Mouse (Mus musculus) mature B cell (primary cell): Measurements from ENCODE around the gene Chst11.

Source experiments
- in situ Hi-C: fragments of 300-500 bp; cut with MboI; formaldehyde crosslinking; loops from 2 replicates; pipeline ENCODE4 v1.14.3; 2019

The Chst11 gene

DNA sequence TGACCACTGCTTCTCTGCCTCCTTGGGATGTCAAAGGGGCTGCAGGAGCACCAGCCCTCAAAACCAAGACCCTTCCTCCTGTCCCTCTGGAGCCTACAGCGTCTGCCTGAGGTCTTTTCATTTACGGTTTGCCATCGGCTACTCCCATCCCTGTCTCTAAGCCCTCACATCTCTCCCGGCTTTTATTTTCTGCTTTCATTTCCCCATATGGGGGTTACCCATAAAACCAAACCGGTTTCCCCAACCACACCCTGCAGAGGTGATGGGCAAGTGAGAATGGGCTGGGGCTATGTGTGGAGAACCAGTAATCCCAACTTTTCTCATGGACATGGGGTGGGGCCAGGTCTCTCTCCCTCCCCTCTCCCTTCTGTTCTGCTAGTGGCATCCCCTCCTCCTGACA lies 156.1 kb downstream of the Chst11 start:
- in situ Hi-C loops = no loop called here

DNA sequence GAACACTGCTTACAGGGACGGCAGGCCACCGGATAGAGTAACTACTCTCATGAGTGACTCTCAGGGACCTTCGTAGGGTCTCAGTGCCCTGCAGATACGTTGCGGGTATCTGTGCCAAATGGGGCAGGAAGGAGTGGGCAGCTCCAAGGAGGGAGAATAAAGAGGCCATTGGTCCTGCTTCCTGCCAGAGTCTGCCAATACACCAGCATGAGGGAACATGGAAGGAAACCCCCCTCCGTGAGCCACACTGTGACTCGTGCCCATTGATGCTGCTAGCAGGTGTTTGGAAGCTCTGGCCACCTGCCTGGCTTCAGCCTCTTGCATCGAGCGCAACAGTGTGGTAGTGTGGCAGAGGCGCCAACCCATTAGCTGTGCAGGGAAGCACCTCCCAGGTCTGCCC lies 157.8 kb downstream of the Chst11 start:
- in situ Hi-C loops = no loop called here

DNA sequence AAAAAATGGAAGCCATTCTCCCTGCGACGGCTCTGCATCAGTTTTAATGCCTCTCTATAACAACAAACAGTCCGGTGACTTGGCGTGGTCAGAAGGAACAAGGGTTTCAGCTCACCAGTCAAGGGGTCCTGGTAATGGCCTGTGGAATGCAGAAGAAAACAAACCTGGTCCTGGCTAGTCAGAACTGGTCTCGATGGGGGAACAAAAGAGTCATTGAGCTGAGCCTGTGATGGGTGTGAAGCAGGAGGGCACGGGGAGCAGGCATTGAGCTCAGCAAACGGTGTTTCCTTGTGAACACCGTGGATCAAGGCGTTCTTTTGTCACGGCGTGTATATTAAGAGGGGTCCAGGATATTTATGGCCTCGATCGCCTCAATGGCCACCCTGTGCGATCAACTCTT lies 160.5 kb downstream of the Chst11 start:
- in situ Hi-C loops = no loop called here

DNA sequence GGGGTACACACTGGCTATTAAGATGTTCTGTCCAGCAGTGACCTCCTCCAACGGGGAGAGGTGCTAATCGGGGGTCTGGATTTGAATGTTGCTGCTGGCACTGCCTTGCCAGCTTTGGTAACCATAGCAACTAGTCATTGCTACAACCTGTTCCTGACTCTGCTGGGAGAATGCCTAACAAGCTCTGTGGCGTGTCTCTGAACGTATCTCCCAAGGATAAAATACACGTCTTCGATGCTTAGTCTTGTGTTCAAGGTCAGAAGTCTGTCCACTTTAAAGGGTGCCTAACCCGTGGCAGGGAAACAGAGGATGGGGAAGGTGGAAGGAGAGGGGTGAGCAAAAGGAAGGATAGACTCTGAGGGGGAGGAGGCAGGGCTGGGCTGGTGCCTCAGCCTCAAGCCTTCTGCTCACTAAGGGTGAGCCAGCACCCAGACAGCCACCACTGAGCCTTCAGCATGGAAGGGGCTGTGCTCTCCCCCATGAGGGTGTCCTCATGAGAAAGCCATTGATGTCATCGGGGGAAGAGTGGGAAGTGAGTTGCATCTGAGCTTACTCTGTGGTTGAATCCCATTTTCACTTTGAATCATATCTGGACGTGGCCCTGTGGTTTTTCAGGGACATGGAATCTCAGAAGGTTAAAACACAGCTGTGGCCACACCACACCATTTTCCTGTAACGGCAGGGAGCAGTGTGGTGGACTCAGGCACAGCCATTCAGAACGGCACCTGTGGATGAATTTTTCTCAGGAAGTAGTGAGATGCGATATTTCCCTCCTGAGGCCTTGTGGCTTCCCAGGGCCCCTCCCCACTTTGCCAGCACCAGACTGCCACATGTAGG lies 164.3 kb downstream of the Chst11 start:
- in situ Hi-C loops = no loop called here

DNA sequence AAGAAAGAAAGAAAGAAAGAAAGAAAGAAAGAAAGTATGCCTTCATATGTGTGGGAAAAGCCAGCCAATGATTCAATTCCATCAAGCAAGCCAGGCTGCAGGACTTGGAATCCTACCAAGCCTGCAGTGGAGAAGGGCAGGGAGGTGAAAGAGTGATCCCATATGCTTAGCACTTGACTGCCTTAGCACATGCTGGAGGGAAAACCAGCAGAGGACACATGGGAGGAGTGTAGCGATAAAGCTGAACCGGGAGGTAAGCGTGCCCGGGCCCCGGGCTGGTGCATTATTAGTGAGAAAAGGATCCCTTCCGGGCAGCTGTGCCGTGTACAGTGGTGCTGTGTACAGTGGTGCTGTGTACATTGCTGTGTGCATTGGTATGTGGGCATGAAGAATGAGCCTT lies 165.3 kb downstream of the Chst11 start:
- in situ Hi-C loops = no loop called here

DNA sequence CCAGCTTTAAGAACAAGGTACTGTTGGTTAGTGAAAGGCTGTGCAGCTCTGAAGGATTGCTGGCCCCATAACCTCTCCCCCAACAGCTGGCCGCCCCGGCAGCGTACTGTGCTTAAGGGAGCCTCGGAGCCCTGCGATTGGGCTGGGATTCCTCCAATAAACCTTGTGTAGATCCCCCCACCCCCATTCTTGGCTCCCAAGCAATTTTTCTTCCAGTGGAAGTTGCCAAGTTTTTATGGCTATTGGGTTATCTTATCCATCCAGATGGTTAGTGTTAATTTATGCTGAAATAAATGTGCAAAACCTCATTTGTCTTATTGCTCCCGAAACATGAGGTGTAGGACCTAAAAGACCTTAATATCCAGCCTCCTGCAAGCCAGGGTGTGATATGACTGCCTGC lies 166.1 kb downstream of the Chst11 start:
- in situ Hi-C loops = no loop called here

DNA sequence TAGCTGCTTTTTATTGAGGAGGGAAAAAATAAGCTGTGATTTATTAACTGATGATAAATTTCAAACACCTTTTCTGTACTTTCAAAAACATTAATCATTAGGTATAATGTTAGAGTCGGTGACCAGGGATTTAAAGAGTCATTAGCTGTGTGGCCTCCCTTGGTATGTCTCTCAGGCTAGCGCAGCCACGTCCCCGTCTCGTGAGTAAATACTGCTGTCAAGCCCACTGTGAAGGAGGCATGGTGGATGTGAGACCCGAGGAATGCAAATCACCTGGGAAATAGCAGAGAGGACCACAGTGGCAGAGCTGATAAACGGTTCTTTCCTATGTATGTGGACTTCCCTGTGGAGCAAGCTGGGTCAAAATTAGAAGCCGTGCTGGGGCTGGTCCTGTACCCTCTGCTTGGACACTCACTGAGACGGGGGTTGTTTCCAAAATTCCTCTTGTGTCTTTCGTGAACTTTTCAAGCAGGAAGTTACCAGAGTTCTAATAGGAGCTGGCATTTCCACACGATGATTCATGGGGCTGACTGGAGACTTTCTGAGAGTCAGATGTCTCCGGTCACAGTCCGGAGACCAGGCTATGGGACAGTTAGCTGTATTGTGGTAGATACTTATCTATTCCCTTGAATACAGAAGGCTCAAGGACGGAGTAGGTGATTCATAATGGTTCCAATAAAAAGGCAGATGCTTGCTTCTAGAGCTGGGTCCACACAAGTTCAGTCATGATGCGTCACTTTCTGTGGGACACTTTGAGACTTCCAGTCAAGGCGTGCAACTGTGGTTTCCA lies 166.8 kb downstream of the Chst11 start:
- in situ Hi-C loops = no loop called here

DNA sequence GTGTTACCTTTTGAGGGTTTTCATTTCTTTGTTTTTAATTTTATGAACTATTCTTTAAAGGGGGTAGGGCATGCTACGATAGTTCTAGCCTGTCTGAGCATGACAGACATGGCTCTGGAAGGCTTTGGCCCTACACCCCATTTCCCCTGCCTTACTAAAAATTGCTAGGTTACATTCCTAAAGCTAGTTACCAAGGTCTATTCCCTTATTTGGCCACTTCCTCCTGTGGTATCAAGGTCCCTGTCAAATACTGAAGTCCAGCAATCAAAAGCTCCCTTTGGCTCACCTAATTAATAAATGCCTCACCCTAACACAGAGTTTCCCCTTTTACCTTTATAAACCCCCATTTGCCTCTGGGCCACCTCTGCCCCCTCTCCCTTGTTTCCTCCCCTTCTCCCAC lies 167.4 kb downstream of the Chst11 start:
- in situ Hi-C loops = no loop called here

DNA sequence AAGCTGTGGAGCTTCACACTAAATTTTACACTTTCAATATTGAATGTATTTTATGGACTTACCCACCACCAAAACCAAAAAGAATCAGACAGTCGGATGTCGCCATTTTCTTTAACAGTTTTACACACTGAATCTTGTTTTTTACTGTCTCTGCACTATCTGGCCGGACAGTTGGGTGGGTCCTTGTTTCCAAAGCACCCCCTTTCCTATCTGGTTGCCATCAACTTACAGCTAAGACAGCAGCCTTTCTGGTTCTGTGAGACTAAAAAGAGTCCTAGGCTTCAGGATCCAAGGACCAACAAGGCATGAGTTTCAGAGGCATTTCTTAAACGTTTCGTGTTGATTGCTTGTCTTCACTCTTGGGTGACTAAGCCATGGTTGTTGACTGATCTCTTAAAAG lies 168.1 kb downstream of the Chst11 start:
- in situ Hi-C loops = no loop called here

DNA sequence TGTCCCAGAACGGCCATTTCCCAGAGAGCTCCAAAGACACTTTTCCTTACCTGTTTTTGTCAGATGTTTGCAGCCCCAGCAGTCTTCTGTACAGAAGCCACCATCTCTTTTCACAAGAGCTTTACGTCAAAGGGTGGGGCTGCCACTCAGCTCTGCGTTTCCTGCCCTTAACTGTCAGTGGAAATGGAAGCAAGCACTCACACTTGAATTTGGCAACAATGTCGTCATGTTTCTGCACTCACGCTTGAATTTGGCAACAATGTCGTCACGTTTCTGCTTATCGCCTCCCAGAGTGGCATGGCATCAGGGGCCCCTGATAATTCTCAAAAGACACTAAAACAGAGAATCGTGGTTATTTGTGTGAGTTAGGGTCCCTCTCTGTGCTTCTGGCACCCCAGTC lies 168.6 kb downstream of the Chst11 start:
- in situ Hi-C loops = no loop called here

DNA sequence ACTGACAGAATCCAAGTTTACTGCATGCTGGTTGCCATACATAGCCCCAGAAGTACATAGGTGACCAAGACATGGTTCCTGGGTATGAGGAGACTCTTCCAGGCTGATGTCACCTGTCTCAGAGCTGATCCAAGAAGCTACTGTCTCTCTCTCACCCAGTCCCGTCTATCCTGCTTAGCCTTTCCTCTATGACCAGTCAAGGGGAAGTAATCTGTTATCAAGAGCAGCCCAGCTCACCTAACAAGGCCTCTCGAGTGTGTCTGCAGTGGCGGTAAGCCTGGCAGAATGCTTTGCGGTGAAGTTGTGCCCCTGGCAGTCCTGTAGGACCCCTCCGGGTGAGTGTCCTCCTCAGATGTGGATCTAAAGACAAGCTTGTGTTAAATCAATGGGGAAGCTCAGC lies 172.0 kb downstream of the Chst11 start:
- in situ Hi-C loops = no loop called here

DNA sequence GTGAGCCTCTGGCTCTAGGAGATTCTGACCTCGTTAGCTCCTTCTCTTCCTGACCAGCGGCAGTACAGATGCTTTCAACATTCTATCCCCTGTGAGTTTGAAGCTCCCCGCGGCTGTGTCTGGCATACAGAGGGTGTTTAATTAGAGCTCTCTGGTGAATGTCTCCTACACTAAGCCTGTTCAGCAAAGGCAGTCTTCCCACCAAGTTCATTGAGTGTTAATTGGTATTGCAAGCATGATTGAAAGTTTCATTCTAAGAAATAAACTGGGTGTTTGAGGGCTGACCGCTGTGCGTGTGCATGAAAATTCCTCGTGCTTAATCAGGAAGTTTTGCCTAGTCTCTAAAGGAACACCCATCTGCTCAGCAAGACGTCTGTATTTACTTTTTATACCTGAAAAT lies 173.0 kb downstream of the Chst11 start:
- in situ Hi-C loops = no loop called here

DNA sequence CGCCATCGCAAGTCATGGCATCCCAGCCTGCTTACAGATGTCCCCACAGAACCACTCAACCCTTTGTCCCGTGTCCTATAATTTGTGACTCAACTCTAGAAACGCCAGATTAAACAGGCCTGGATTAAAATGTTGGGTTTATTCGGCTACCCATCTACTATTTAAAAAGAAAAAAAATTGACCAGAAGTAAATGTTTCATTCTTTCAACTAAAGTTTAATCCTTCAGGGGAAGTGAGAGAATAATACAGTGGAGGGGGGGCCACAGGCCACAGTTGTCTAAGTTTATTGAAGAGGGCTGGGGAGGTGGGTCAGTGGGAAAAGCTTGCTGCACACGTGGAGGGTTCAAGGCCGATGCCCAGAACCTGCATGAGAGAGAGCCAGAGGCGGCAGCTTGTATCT lies 173.9 kb downstream of the Chst11 start:
- in situ Hi-C loops = no loop called here

DNA sequence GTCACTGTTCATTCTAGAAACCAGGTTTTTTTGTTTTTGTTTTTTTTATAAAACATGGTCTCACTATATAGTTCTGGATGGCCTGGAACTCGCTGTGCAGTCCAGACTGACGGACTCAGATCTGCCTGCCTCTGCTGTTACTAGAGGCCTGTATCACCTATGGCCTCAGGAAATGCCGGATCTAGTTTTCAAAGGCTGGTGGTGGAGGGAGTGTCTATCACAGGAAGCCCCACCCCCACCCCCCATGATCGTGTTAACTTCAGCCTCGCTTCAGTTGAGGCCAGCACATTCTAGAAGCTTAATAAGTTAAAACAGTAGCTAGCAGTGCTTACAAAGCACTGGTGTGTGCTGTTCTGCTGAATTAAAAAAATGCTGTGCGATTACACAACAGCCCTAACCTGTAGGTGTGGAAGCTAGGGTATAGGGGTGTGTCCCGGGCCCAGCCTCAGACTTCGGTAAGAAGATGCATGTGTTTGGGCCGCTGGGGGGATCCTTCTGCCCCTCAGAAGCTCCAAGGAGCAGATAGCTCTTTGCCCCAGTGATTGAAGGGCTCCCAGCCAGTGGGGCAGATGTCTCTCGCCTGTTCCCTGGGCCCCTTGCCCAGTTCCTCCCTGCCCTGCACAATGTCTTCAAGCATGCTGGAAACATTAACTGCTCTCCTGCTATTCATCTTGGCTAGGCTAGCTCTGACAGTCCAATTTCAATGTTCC lies 176.5 kb downstream of the Chst11 start:
- in situ Hi-C loops = no loop called here

DNA sequence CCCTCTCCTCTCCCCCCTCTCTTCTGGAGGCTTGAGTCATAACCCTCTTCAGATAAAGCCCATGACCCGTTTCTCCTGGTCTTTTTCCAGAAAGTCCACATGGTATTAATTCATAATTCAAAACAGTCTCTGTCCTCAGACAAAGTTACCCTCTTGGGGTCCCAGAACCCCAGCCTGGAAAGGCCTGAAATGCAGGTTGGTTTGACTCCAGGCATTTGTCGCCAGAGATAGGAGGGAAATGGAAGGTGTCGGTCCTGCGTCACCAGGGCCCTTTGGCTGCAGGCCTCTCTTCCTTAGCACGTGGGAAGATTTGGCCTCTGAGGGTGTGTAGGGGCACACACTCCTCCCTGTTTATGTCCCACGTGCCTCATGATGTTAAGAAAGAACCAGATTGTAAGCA lies 178.6 kb downstream of the Chst11 start:
- in situ Hi-C loops = no loop called here

DNA sequence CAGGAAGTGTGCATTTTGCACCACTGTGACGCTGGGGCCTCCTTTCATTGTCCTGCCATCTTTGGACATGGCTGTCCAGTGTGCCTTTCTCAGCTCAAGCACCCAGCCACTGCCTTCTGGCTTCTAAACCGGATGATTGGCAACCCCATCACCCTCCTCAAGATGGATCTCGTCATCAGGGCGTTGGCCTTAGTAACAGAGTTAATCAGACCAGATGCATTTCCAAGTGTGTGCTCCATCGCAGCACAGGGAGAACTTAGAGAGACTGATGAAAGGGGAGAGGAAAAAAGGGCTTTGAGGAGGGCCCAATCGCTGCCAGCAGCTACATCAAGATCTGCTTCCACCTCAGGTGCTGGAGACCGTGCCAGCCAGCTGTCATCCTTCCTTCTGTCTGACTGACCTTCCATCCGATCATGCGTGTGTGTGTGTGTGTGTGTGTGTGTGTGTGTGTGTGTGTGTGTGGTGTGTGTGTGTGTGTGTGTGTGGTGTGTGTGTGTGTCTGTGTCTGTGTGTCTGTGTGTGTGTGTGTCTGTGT lies 179.7 kb downstream of the Chst11 start:
- in situ Hi-C loops = no loop called here

DNA sequence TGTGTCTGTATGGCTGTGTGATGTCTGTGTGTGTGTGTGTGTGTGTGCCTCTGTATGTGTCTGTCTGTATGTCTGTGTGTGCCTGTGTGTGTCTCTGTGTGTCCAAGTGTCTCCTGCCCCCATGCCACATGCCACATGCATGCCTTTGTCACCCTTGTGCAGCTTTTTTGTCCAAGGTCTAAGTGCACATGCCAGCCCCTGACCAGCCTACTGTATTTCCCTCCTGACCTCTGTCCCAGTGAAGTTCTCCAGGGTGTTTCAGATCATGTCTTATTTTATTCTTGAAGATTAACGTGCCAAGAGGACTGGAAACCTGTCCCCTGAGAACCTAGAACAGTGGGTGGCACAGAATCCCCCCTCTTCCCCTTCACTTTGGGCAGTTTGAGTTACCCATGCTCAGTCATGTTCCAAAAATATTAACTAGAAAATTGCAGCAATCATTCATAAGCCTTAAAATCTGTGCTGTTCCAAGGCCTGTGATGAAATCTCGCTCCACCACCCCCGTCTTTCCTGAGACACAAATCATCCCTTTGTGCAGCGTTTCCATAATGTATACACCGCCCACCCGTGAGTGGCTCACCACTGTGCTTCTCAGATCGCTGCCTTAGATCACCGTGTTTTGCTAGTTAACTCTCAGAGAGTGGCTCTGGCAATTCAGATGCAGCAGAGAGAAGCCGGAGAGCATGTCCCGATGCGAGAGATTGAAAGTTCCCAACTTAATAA lies 180.4 kb downstream of the Chst11 start:
- in situ Hi-C loops = no loop called here

DNA sequence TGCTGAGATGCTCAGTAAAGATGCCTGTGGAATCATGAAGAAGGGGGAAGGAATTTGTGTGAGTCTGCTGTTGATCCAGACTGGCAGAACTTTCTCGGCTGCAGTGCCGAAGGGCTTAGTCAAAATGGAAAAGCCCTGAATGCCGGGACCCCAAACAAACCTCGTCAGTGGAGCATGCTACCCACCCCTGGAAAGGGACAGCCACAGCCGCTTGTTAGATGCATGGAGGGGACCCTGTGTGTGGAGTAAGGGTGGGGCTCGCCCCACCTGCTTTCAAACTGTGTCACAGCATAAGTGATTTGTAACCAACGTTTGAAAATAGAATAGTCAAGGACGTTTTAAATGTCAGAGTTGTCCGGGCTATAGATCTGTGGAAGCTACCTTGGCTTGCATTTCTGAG lies 181.0 kb downstream of the Chst11 start:
- in situ Hi-C loops = no loop called here

DNA sequence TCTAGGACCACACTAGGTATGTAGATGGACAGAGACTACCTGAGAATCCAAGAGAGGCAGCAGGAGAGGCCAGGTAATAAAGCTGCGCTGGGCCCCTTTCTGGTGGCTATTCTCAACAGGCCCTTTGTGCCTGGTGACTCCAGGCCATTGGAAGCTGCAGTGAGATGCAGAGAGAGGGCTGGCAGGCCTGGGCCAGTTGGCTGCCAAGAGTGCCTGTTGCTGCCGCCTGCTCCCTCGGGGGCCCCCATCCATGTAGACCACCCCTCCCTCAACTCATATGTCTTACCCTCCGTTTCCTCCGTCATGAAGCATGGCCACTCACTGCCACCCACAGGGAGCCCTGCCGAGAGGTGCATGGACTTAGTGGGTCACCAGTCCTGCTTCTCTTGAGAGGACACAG lies 182.2 kb downstream of the Chst11 start:
- in situ Hi-C loops = no loop called here

DNA sequence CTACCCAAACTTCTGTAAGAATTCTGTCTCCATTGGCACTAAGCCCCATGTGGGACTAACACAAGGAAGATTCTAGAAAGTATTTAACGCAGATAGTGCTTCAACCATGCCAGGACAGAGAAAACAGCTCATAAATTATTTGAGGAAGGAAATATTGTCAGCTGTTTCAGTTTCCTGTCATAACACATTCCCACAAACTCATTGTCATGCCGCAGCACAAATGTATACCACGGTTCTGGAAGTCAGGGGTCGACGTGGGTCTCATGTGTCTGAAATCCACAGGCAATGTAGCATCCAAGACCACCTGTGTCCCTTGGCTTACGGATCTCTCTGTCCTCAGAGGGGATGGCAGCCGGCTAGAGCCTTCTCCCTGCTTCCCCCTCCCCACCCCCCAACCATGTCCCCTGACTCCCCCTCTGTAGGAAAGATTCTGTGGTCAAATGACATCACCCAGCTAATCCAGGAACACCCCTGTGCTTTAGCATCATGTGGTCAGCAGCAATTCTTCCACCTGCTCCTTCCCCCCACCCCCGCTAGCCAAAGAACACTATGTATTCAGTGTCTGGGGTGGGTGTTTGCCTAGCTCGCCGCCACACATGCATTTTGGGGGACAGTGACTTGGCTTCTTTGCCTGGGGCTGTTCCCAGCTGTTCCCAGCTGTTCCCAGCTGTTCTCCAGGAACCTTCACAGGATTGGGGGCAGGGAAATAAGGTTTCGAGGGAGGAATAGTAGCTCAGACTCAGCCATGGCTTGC lies 183.2 kb downstream of the Chst11 start:
- in situ Hi-C loops = no loop called here

DNA sequence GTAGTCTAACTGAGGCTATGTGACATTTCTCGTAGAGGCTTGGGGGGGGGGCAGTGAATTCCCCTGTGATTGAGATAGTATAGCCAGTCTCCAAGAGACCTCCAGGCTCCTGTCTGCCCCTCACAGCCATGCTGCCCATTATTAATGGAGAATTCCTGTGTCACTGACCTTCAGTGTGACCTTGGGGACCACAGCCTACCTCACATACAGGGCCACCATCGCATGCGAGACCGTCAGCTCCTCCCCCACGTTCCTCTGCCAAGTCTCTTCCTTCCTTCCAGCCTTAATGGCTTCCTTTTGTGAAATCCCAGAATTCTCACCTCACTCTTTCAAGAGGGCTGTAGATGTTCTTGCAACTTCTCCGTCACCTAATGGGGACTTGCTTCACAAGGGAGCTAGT lies 184.3 kb downstream of the Chst11 start:
- in situ Hi-C loops = no loop called here
